Mouse (Mus musculus) adrenal gland, adult 2 months (tissue): ENCODE measurements around the gene Tspan9. TPM values are rescaled to one million over a fixed set of nuclear protein-coding genes. Genes with fewer than 3 reads are reported as not detected.

Experiments used
- DNase-seq: peaks from one replicate; pipeline ENCODE4 v3.0.0; 2021
- polyA plus RNA-seq: library from polyadenylated mRNA; depleted of rRNA; stranded (reverse); fragments of >200 nt; gene quantifications from 2 replicates; pipeline ENCODE4 v1.2.3, GENCODE M21; 2012
- total RNA-seq, 2 experiments: library from RNA; stranded (reverse); gene quantifications; 2 replicates each; pipeline ENCODE4 v1.2.3; 2021

Gene Tspan9
- total and polyA plus RNA-seq, 3 experiments: 44.7 to 66.5 (median 47.8) TPM

DNA sequence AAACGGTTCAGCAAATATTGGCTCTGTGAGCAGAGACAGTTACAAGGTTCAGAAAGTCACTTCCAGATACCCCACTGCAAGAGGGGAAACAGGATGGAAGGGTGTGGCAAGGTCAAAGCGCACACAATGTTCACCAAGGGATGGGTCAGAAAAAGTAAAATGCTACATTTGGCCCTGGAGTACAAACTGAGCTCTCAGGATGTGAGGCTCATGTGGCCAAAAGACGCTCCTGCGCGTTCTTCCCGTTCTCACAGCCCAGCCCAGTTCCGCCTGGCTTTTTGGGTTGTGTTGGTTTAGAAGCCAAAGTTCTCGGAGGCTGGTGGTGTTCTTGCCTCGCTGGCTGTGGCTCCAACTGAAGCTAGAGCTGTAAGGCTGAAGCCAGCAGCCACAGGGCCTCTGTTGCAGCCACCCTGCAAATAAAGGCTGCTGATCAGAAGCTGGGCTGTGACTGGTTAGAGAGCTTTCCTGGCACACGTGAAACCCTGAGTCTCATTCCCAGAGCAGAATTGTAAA is 9.7 kb downstream of the Tspan9 start:
- DNase-seq: peak; percentile 50

GRCm38 (mm10) chr6:128132581-128132980 is 10.8 kb downstream of the Tspan9 start:
- no peak for DNase-seq

GRCm38 (mm10) chr6:128131390-128131789 is 12.0 kb downstream of the Tspan9 start:
- no peak for DNase-seq

- no peak for DNase-seq
Observed at GRCm38 (mm10) chr6:128130686-128131085, 12.7 kb downstream of the Tspan9 start.

GRCm38 (mm10) chr6:128129382-128129781 is 14.0 kb downstream of the Tspan9 start:
- DNase-seq: no peak

DNA sequence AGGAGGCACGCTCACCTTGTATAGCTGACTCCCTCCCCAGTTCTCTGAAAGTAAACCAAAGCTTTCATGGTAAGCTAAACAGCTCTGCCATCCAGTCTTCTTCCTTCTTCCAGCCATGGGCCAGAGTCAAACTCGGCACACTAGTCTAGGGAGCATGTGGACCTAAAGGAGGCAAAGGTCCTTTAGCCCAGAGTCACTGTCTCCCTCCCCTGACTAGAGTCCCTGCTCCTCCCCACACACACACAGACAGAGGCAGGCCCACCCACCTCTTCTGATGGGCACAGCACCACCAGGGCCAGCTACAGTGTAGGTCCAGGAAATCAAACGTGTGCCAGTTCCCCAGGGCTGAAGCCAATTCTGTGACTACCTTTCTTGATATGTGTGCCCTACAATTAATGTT is 16.1 kb downstream of the Tspan9 start:
- DNase-seq: no peak

DNA sequence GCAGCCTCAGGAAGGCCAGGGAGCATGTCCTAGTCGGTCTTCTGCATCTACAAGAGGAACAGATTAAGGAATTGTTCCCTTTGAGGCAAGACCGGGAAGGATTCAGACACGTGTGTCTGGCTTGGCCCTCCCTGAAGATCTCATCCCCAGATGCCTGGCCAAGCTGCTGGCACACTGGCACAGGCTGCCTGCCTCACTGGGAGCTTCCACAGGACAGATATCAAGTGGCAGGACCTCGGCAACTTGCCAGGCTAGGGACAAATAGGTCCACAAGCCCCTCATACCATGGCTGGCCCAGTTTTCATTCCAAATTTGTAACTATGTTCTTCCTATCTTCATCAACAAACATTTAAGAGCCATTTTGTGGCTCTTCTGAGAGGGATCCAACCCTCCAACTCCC is 16.5 kb downstream of the Tspan9 start:
- DNase-seq: no peak

GRCm38 (mm10) chr6:128125464-128125863 is 17.9 kb downstream of the Tspan9 start:
- no peak for DNase-seq

GRCm38 (mm10) chr6:128124222-128124971 is 19.0 kb downstream of the Tspan9 start:
- DNase-seq: peak; percentile 82

- DNase-seq: no peak
Observed at GRCm38 (mm10) chr6:128122127-128122526, 21.3 kb downstream of the Tspan9 start.

DNA sequence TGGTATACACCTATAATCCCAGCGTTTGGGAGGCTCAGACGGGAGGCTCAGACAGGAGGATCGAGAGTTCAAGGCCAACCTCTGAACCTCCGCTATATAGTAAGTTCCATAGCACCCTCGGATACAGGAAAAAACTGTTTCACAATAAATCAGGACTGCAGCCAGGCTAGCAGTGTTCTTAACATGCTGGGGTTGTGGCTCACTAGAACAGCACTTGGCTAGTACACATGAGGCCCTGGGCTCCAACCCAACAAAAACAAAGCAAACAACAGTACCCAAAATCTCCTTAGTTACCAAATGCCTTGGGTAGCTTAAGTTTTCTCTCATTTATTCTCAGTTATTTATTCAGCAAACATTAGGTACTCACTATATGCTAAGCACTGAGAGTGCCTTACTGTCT is 21.7 kb downstream of the Tspan9 start:
- peak; percentile 70 for DNase-seq

GRCm38 (mm10) chr6:128120806-128121205 is 22.6 kb downstream of the Tspan9 start:
- DNase-seq: no peak

DNA sequence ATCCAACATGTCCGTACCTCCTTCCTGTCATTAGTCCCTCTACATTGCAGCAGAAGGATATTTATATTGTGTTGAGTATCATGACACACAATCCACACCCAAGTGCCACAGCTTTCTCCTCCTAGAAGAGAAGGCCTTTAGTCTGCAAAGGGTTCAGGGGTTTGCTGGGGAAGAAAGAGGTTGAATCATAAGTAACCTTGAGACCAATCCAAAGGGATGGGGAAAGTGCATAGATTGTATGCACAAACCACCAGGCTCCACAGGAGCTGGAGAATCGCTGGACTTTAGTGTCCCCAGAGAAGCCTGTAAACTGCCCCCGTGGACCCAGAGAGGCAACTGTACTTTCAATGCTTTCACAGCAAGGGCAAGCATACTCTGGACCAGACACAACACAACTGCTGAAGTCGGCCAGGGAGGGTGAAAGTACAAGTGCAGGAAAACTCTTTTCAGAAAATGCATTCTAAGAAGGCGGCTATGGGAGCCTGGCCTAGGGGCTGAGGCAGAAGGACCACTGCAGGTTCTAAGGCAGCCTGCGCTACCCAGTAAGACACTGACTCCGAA is 24.6 kb downstream of the Tspan9 start:
- DNase-seq: peak; percentile 30

DNA sequence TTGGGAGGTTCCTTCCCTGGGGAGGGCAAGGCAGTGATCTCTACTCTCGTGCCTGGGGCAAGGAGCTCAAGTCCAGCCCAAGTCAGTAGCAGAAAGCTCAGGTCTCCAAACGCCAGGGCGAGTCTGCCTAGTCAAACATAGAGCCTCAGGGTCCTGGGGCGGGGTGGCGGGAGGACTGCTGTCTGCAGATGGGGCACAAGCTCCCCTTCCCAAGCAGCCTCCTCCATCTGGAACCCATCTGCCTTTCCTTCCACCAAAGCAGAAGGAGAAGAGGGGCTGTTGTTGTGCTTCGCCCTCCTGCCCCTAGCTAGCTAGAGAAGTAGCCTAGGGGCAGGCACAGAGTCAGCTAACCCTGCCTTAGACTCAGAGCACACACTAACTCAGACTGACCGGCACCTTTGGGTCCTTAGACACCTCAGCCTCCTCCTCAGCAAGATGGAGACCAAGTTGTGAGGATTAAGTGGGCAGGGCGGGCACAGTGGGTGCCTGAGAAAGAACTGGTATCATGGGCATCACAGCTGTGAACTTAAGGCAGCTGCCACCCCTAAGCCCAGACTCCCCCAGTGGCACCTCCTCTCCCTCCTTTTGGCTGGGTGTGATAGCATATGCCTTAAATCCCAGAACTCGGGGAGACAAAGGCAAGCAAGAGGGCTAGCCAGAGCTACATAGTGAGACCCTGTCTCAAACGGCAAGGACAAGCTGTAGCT is 26.4 kb downstream of the Tspan9 start:
- no peak for DNase-seq

- DNase-seq: no peak
Observed at GRCm38 (mm10) chr6:128116344-128116743, 27.1 kb downstream of the Tspan9 start.

DNA sequence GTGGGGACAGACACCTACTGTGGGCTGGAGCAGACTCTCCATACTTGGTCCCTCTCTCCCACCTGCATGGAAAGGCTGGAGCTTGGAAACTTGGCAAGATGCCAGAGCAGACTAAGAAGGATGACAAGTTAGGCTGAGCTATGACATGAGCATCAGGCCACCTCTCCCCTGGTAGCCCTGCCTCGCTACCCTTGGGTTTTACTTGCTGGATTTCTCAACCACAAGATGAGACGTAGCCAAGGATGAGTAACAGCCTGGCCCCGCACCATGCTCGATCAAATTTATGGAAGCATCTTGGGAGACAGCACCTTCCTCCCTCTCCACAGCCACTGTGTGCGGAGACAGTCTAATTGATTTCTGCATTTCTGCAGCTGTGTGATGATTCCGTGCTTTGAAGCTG is 28.3 kb downstream of the Tspan9 start:
- peak; percentile 61 for DNase-seq

DNA sequence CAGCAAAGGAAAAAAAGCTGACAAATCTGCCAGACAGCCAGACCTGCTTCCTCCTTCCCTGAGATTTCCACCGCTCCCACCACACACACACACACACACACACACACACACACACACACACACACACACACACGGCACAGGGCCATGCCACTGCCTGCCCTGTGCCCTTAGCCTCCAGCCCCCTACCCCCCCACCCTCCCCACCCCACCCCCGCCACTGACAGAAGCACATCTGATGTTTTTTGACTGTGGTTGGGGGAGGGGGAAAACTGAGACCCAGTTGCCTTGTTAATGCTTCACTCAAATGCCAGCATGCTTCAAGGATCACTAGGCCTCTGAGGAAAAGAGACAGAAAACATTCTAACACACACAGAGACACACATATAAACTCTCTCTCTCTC is 30.8 kb downstream of the Tspan9 start:
- no peak for DNase-seq

- DNase-seq: no peak
Observed at GRCm38 (mm10) chr6:128111784-128112183, 31.6 kb downstream of the Tspan9 start.

GRCm38 (mm10) chr6:128108324-128109035 is 34.9 kb downstream of the Tspan9 start:
- DNase-seq: peak; percentile 76

DNA sequence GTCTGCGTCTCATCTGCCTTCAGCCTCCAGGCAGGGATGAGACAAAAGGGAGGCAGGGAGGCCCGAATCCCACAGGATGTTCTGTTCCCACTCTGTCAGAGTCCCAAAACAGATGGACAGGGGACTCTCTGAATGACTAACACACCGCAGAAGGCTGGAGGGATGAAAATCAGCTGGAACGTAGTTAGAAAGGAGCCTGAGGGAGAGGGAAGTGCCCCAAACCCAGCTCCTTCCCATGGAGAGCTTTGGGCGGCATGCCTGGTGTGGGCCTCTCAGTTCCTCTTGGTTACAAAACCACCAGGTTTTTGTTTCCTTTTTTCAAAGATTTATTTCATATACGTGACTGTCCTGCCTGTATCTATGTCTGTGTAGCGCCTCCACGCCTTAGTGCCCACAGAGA is 35.7 kb downstream of the Tspan9 start:
- no peak for DNase-seq

- no peak for DNase-seq
Observed at GRCm38 (mm10) chr6:128106154-128106553, 37.2 kb downstream of the Tspan9 start.

GRCm38 (mm10) chr6:128104712-128105324 is 38.6 kb downstream of the Tspan9 start:
- no peak for DNase-seq
